Comparison of ENCODE assay signal across 21 mouse cellular contexts in genomic region chr15:13560920-13561319, GRCm38 (mm10).
A peak's percentile ranks its signal among the peaks of the same experiment; 100 is the strongest.
DNase-seq lines count a peak whose midpoint lies in the region; TF ChIP-seq lines count a peak whose summit lies in the region.
"Had no signal": no experiment of that assay in that cellular context is flagged by ENCODE, and none has a peak within 500 bp of the region (broad histone marks: within the 10 kb centered on the region; RNA-seq: fewer than 3 reads in every experiment).

No protein-coding gene starts in this region.

- H3K36me3 ChIP-seq in heart, adult 2 months (ENCODE audit: control insufficient read depth, insufficient read depth, low read length) = no peaks in the 10 kb centered on the region
- H3K36me3 ChIP-seq: forebrain, embryonic 10.5 days; heart, embryonic 13.5 days; kidney, embryonic 15.5 days; limb, embryonic 13.5 days; liver, embryonic 13.5 days had no signal

- no peak overlapping the region for H3K9ac ChIP-seq in heart, adult 2 months (ENCODE audit: low read depth, low read length)
- H3K9ac ChIP-seq: heart, embryonic 13.5 days; kidney, embryonic 15.5 days; limb, embryonic 13.5 days; liver, embryonic 13.5 days had no signal

- no peaks in the 10 kb centered on the region for H3K79me2 ChIP-seq in heart, adult 2 months (replicated peaks; ENCODE audit: control insufficient read depth, insufficient read depth, low read length)

- no peak for TF ChIP-seq CTCF in heart, adult 2 months (IDR thresholded peaks at IDR 0.05)

- no peaks in the 10 kb centered on the region for H3K27me3 ChIP-seq in heart, adult 2 months (ENCODE audit: control insufficient read depth, insufficient read depth, low read length)
- H3K27me3 ChIP-seq: heart, embryonic 13.5 days; kidney, embryonic 15.5 days; limb, embryonic 13.5 days; liver, embryonic 13.5 days had no signal

- TF ChIP-seq EP300 in heart, adult 2 months (IDR thresholded peaks at IDR 0.05; ENCODE audit: insufficient read depth, low read depth, low read length) = no peak

- no peak for TF ChIP-seq POLR2A in heart, adult 2 months (IDR thresholded peaks at IDR 0.05; ENCODE audit: insufficient read depth, low read depth, low read length)

- intact Hi-C loops in heart, adult 2 months (cut with DNase I) = no loop called here
- intact Hi-C loops in left cerebral cortex, postnatal 4 days (cut with DNase I) = no loop called here
- intact Hi-C loops in left cerebral cortex, postnatal 36 days (cut with DNase I) = no loop called here

- peak; percentile 6 for DNase-seq in adrenal gland, adult 2 months
- DNase-seq in adrenal gland, postnatal 4 days (ENCODE audit: low spot score in 2 of 2) = no peak
- peak; percentile 80 for DNase-seq in heart, adult 11 months
- DNase-seq in heart, adult 2 months = no peak
- DNase-seq in left cerebral cortex, postnatal 4 days = peak; percentile 16
- DNase-seq in left cerebral cortex, postnatal 36 days (ENCODE audit: low spot score in 2 of 2) = no peak
- peak; percentile 60 for DNase-seq in Muller cell, postnatal 12 days (ENCODE audit: inconsistent ontology term)
- DNase-seq: cerebellum, adult 9-11 months; gastrocnemius, adult 2 months; kidney, postnatal 36 days; layer of hippocampus, postnatal 36 days; liver, embryonic 13.5 days; right cerebral cortex, postnatal 14 days; thymus, adult 2 months; thymus, postnatal 4 days had no signal

- H3K4me1 ChIP-seq in heart, adult 2 months (ENCODE audit: control insufficient read depth, insufficient read depth, low read length) = no peaks in the 10 kb centered on the region
- H3K4me1 ChIP-seq: kidney, embryonic 15.5 days; limb, embryonic 13.5 days; liver, embryonic 13.5 days had no signal

- no peak overlapping the region for H3K4me3 ChIP-seq in heart, adult 2 months
- H3K4me3 ChIP-seq: forebrain, embryonic 10.5 days; gastrocnemius, adult 2 months; heart, embryonic 13.5 days; kidney, embryonic 15.5 days; limb, embryonic 13.5 days; liver, embryonic 13.5 days had no signal

- no peak overlapping the region for H3K27ac ChIP-seq in heart, adult 2 months
- H3K27ac ChIP-seq: forebrain, embryonic 10.5 days; gastrocnemius, adult 2 months; heart, embryonic 13.5 days; kidney, embryonic 15.5 days; limb, embryonic 13.5 days; liver, embryonic 13.5 days; macrophage; stomach, postnatal 0 days had no signal

Comparison
In these comparisons a context has a peak if more than half of its experiments do, and no peak if none do; other contexts are left out.
1. DNase-seq: peak in adrenal gland, adult 2 months (single experiment), heart, adult 11 months (single experiment), left cerebral cortex, postnatal 4 days (single experiment) and Muller cell, postnatal 12 days (single experiment); none in adrenal gland, postnatal 4 days (0 of 2), heart, adult 2 months (0 of 2) and left cerebral cortex, postnatal 36 days (0 of 2).